Mouse (Mus musculus): ENCODE measurements around the gene Cd164. TPM values are rescaled to one million over a fixed set of nuclear protein-coding genes. Genes with fewer than 3 reads are reported as not detected.
"Not testable (repeated sequence)": the region's sequence is repeated elsewhere in the genome, so short reads cannot be mapped to it uniquely, and the experiment has no call there.

Cd164 gene
- polyA plus RNA-seq, 1 experiment from 2014 or later, result 48.7 TPM

DNA sequence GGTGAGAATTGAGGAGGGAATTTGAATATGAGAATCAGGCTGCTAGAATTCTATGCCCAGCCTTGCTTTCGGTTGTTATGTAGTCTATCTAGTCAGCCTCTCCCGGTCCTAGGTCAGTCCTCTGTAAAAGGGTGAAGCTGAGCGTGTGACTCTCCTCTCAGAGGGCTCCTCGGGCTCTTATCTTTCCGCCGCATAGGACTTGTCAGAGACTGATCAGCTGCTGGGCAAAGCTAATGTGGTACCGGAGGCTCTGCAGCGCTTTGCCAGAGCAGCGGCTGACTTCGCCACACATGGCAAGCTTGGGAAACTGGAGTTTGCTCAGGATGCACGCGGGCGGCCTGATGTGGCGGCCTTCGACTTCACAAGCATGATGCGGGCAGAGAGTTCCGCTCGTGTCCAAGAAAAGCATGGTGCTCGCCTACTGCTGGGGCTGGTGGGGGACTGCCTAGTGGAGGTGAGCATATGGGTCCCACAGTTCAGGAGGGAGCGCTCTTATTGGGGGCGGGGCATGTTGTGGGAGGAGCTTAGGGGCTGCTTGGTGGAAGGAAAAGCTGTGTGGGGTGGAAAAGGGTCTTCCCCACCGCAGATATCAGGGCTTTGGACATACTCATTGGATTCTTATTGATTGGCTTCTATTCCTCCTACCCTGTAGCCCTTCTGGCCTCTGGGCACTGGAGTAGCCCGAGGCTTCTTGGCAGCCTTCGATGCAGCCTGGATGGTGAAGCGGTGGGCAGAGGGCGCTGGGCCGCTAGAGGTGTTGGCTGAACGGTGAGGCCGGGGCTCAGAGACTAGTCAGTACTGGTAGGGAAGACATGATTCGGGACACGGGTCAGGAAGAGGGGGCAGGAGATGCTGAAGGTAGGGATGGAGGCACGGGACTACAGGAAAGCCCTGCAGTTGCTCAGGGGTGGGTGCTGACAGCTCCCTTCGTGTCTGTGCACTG is 38.0 kb upstream of the Cd164 start:
- no peak overlapping the region for H3K4me2 ChIP-seq
- no peaks in the 10 kb centered on the region for H3K36me3 ChIP-seq (replicated peaks)
- H3K4me1 ChIP-seq, result peaks cover 20% of the 10 kb centered on the region
- ATAC-seq (replicated peaks), result no peak
- H3K9ac ChIP-seq, result no peak overlapping the region
- 70% methylated on average over 33 of the region's 33 CpGs for WGBS
- no peaks in the 10 kb centered on the region for H3K9me3 ChIP-seq
- H3K4me3 ChIP-seq, result no peak overlapping the region
- H3K27ac ChIP-seq, result no peak overlapping the region
- no peaks in the 10 kb centered on the region for H3K27me3 ChIP-seq (replicated peaks)

DNA sequence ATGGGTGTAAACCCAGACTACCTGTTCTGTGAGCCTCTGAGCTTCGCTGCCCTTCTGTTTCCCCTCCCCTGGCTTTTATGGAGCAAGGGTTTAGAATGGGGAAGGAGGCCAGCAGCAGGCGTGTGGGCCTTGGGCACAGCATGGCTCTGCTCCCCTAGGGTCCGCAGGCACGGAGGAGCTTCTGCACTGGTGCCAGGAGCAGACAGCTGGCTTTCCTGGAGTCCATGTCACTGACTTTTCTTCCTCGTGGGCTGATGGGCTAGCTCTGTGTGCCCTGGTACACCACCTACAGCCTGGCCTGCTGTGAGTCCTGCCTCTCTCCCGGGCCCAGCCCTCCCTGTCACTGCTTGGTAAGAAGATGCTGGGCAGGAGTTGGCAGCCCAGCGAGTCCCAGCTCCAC is 36.8 kb upstream of the Cd164 start:
- Histone ChIP-seq H3K4me2 (no peak overlapping the region), H3K4me1 (peaks cover 8% of the 10 kb centered on the region), H3K36me3 (replicated peaks) (no peaks in the 10 kb centered on the region), H3K9me3 (no peaks in the 10 kb centered on the region), H3K27ac (no peak overlapping the region), H3K9ac (no peak overlapping the region), H3K27me3 (replicated peaks) (no peaks in the 10 kb centered on the region), H3K4me3 (no peak overlapping the region)
- no peak for ATAC-seq (replicated peaks)
- WGBS, result 79% methylated on average over 7 of the region's 7 CpGs

- ATAC-seq (replicated peaks), result no peak
- no peaks in the 10 kb centered on the region for H3K27me3 ChIP-seq (replicated peaks)
- H3K27ac ChIP-seq, result no peak overlapping the region
- no peak overlapping the region for H3K4me2 ChIP-seq
- no peaks in the 10 kb centered on the region for H3K9me3 ChIP-seq
- WGBS, result 92% methylated on average over 16 of the region's 16 CpGs
- H3K4me1 ChIP-seq, result peaks cover 18% of the 10 kb centered on the region
- H3K36me3 ChIP-seq (replicated peaks), result no peaks in the 10 kb centered on the region
- H3K9ac ChIP-seq, result no peak overlapping the region
- no peak overlapping the region for H3K4me3 ChIP-seq
Observed at GRCm38 (mm10) chr10:41485778-41486177, 33.4 kb upstream of the Cd164 start.

DNA sequence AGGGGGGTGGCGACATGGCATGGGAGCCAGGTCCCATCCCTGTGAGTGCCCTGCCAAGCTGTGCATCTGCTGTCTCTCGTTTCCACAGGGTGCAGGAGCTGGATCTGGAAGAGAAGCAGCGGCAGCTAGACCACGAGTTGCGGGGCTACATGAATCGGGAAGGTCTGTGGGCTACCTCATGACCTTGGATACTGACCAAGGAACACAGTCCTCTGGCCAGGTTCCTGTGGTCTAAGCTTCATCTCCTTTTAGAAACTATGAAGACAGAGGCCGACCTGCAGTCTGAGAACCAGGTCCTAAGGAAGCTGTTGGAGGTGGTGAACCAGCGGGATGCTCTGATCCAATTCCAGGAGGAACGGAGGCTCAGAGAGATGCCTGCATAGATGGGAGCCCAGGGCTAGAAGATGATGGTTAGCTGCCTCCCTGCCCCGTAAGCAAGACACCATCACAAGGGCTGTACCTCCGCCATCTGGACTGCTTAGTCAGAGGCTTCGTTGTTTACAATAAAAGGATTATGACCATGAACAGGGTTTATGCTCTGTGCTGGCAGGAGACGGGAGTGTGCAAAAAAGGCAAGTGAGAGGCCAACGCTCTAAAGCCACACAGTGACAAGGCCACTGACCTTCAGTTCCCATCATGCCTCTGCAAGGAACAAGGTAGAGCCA is 32.6 kb upstream of the Cd164 start:
- Histone ChIP-seq H3K27me3 (replicated peaks) (no peaks in the 10 kb centered on the region; the same call in 1 of the 2 replicates), H3K4me1 (peaks cover 18% of the 10 kb centered on the region), H3K36me3 (replicated peaks) (no peaks in the 10 kb centered on the region), H3K9ac (no peak overlapping the region), H3K4me2 (no peak overlapping the region), H3K4me3 (no peak overlapping the region), H3K9me3 (no peaks in the 10 kb centered on the region), H3K27ac (no peak overlapping the region)
- ATAC-seq (replicated peaks), result no peak
- 68% methylated on average over 14 of the region's 14 CpGs for WGBS

GRCm38 (mm10) chr10:41488877-41489276 is 30.3 kb upstream of the Cd164 start:
- Histone ChIP-seq H3K9me3 (no peaks in the 10 kb centered on the region), H3K36me3 (replicated peaks) (no peaks in the 10 kb centered on the region), H3K4me1 (peaks cover 18% of the 10 kb centered on the region), H3K27me3 (replicated peaks) (no peaks in the 10 kb centered on the region; the same call in 1 of the 2 replicates), H3K9ac (no peak overlapping the region), H3K4me3 (peak overlapping the region; percentile 86), H3K27ac (no peak overlapping the region), H3K4me2 (peak overlapping the region; percentile 98)
- 46% methylated on average over 7 of the region's 7 CpGs for WGBS
- ATAC-seq (replicated peaks), result no peak

GRCm38 (mm10) chr10:41489294-41489693 is 29.9 kb upstream of the Cd164 start:
- Histone ChIP-seq H3K4me3 (peak overlapping the region; percentile 86), H3K9me3 (no peaks in the 10 kb centered on the region), H3K36me3 (replicated peaks) (no peaks in the 10 kb centered on the region), H3K27me3 (replicated peaks) (no peaks in the 10 kb centered on the region; the same call in 1 of the 2 replicates), H3K9ac (peak overlapping the region; percentile 75), H3K4me1 (peaks cover 18% of the 10 kb centered on the region), H3K4me2 (peak overlapping the region; percentile 98), H3K27ac (no peak overlapping the region)
- ATAC-seq (replicated peaks), result no peak
- 42% methylated on average over 8 of the region's 8 CpGs for WGBS

- Histone ChIP-seq H3K27ac (peak within 1 kb of the TSS; percentile 59; the same call in 1 of the 2 replicates), H3K36me3 (replicated peaks) (no peaks in the 10 kb centered on the region), H3K4me2 (peak within 1 kb of the TSS; percentile 98), H3K4me3 (peak within 1 kb of the TSS; percentile 86), H3K9me3 (no peaks in the 10 kb centered on the region), H3K4me1 (peaks cover 18% of the 10 kb centered on the region), H3K27me3 (replicated peaks) (no peaks in the 10 kb centered on the region; the same call in 1 of the 2 replicates), H3K9ac (peak within 1 kb of the TSS; percentile 75)
- under 1% methylated on average over 50 of the region's 50 CpGs for WGBS
- peak; percentile 97 for ATAC-seq (replicated peaks)
Observed at GRCm38 (mm10) chr10:41489708-41490517, 29.3 kb upstream of the Cd164 start, which contains the start of the genes Smpd2 and Ppil6. Gene Smpd2, minus strand, starts transcription at chr10:41490369. Gene Ppil6, plus strand, starts transcription at chr10:41490439.

- H3K4me1 ChIP-seq, result peaks cover 18% of the 10 kb centered on the region
- peak overlapping the region; percentile 86 for H3K4me3 ChIP-seq
- H3K27me3 ChIP-seq (replicated peaks), result no peaks in the 10 kb centered on the region; the same call in 1 of the 2 replicates
- H3K9ac ChIP-seq, result peak overlapping the region; percentile 75
- peak overlapping the region; percentile 98 for H3K4me2 ChIP-seq
- WGBS, result under 1% methylated on average over 29 of the region's 29 CpGs
- H3K27ac ChIP-seq, result peak overlapping the region; percentile 59; the same call in 1 of the 2 replicates
- H3K36me3 ChIP-seq (replicated peaks), result no peaks in the 10 kb centered on the region
- no peaks in the 10 kb centered on the region for H3K9me3 ChIP-seq
- peak; percentile 76 for ATAC-seq (replicated peaks)
Observed at GRCm38 (mm10) chr10:41490518-41490873, 28.7 kb upstream of the Cd164 start.

- Histone ChIP-seq H3K4me1 (peaks cover 18% of the 10 kb centered on the region), H3K4me3 (peak overlapping the region; percentile 86; the same call in 1 of the 2 replicates), H3K36me3 (replicated peaks) (no peaks in the 10 kb centered on the region), H3K9ac (no peak overlapping the region), H3K27me3 (replicated peaks) (no peaks in the 10 kb centered on the region; the same call in 1 of the 2 replicates), H3K27ac (no peak overlapping the region), H3K4me2 (peak overlapping the region; percentile 98), H3K9me3 (no peaks in the 10 kb centered on the region)
- no peak for ATAC-seq (replicated peaks)
- WGBS, result 50% methylated on average over 4 of the region's 4 CpGs
Observed at GRCm38 (mm10) chr10:41491111-41491510, 28.1 kb upstream of the Cd164 start.

DNA sequence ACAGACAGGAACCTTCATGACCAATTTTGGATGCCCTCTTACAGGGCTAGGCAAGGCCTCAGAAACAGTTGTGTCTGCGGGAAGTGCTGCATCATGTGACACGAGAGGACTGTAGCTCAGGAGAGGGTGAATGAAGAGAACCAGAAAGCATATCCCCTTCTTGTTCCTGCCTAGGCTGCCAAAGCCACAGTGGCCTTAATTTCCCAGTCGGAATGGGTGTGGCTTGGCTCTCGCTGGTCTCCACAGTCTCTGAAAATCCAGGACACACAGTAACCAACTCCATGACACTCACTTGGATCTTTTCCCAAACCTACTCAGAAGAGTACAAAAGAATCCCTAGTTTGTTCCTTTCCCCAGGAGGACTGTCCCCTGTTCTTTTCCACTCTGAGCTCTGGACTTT is 18.3 kb upstream of the Cd164 start:
- no peak for ATAC-seq (replicated peaks)
- Histone ChIP-seq H3K4me1 (no peaks in the 10 kb centered on the region), H3K36me3 (replicated peaks) (no peaks in the 10 kb centered on the region), H3K27me3 (replicated peaks) (no peaks in the 10 kb centered on the region), H3K4me3 (no peak overlapping the region), H3K4me2 (no peak overlapping the region), H3K9me3 (no peaks in the 10 kb centered on the region), H3K9ac (no peak overlapping the region), H3K27ac (no peak overlapping the region)
- 62% methylated on average over 4 of the region's 4 CpGs for WGBS

DNA sequence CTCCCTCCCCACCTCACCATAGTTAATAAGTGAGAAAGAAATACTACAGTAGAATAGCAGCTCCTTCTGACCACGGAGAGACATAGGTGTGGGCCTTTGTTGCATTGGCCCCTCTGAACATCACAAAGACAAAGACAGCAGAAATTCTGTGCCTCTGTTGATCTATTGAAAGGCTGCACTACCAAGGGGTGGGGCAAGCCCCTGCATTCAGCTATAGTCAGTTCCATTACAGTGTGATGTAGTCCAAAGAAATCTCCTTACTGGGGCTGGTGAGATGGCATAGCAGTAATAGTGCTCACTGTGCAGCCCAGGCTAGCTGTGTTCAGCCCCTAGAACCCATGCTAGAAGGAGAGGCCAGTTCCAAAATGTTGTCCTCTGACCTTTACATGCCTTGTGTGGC is 14.2 kb upstream of the Cd164 start:
- no peak overlapping the region for H3K4me2 ChIP-seq
- WGBS, result 100% methylated on average over 1 of the region's 1 CpGs

DNA sequence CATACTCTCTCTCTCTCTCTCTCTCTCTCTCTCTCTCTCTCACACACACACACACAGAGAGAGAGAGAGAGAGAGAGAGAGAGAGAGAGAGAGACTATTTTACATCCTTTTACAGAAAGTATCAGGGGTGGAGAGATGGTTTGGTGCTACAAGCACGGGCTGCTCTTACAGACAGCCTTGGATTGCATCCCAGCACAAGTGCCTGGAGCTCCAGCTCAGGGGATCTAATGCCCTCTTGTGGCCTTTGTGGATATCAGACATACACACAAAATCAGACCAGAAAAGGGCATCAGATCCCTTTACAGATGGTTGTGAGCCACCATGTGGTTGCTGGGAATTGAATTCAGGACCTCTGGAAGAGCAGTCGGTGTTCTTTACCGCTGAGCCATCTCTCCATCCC is 13.8 kb upstream of the Cd164 start:
- WGBS, result under 1% methylated on average over 3 of the region's 3 CpGs
- H3K4me2 ChIP-seq; H3K4me3 ChIP-seq; H3K27ac ChIP-seq; H3K9ac ChIP-seq; H3K9me3 ChIP-seq; H3K27me3 ChIP-seq (replicated peaks); H3K4me1 ChIP-seq; H3K36me3 ChIP-seq (replicated peaks): not testable (repeated sequence)
- ATAC-seq (replicated peaks), result peak; percentile 83

More for the DNA sequence above, 14.2 kb upstream of the Cd164 start:
- ATAC-seq (replicated peaks), result no peak; the same call in 1 of the 2 replicates
- no peaks in the 10 kb centered on the region for H3K27me3 ChIP-seq (replicated peaks)
- H3K9me3 ChIP-seq, result no peaks in the 10 kb centered on the region
- no peaks in the 10 kb centered on the region for H3K36me3 ChIP-seq (replicated peaks)
- no peak overlapping the region for H3K9ac ChIP-seq
- H3K4me3 ChIP-seq, result no peak overlapping the region
- no peak overlapping the region for H3K27ac ChIP-seq
- no peaks in the 10 kb centered on the region for H3K4me1 ChIP-seq

Measured in midbrain, embryonic 15.5 days (tissue).